Mouse (Mus musculus): ENCODE data around the gene Enpp6.
"Not testable (repeated sequence)": the region's sequence is repeated elsewhere in the genome, so short reads cannot be mapped to it uniquely, and the experiment has no call there.

The Enpp6 gene

GRCm38 (mm10) chr8:46995931-46996664 is 9.4 kb downstream of the Enpp6 start:
- no peak for DNase-seq (ENCODE audit: low read depth, low spot score)

GRCm38 (mm10) chr8:47005676-47006075 is 19.0 kb downstream of the Enpp6 start:
- no peak for DNase-seq (ENCODE audit: low read depth, low spot score)

- DNase-seq (ENCODE audit: low read depth, low spot score): no peak
Measured at GRCm38 (mm10) chr8:47006785-47007184, 20.1 kb downstream of the Enpp6 start.

GRCm38 (mm10) chr8:47008220-47008773 is 21.6 kb downstream of the Enpp6 start:
- no peak for DNase-seq (ENCODE audit: low read depth, low spot score)

- DNase-seq (ENCODE audit: low read depth, low spot score): peak; percentile 65
Measured at GRCm38 (mm10) chr8:47016268-47016946, 29.7 kb downstream of the Enpp6 start.

- DNase-seq (ENCODE audit: low read depth, low spot score): no peak
Measured at GRCm38 (mm10) chr8:47021135-47021555, 34.5 kb downstream of the Enpp6 start.

GRCm38 (mm10) chr8:47024612-47025011 is 37.9 kb downstream of the Enpp6 start:
- no peak for DNase-seq (ENCODE audit: low read depth, low spot score)

- no peak for DNase-seq (ENCODE audit: low read depth, low spot score)
Measured at GRCm38 (mm10) chr8:47026841-47027490, 40.3 kb downstream of the Enpp6 start.

GRCm38 (mm10) chr8:47028474-47028873 is 41.8 kb downstream of the Enpp6 start:
- no peak for DNase-seq (ENCODE audit: low read depth, low spot score)

GRCm38 (mm10) chr8:47030321-47030720 is 43.6 kb downstream of the Enpp6 start:
- DNase-seq (ENCODE audit: low read depth, low spot score): no peak

GRCm38 (mm10) chr8:47032081-47032480 is 45.4 kb downstream of the Enpp6 start:
- no peak for DNase-seq (ENCODE audit: low read depth, low spot score)

GRCm38 (mm10) chr8:47033976-47034375 is 47.3 kb downstream of the Enpp6 start:
- DNase-seq (ENCODE audit: low read depth, low spot score): no peak

GRCm38 (mm10) chr8:47036501-47036900 is 49.8 kb downstream of the Enpp6 start:
- DNase-seq (ENCODE audit: low read depth, low spot score): no peak

GRCm38 (mm10) chr8:47037405-47037804 is 50.7 kb downstream of the Enpp6 start:
- DNase-seq (ENCODE audit: low read depth, low spot score): no peak

- DNase-seq (ENCODE audit: low read depth, low spot score): not testable (repeated sequence)
Measured at GRCm38 (mm10) chr8:47040215-47040614, 53.5 kb downstream of the Enpp6 start.

GRCm38 (mm10) chr8:47046340-47046739 is 59.7 kb downstream of the Enpp6 start:
- no peak for DNase-seq (ENCODE audit: low read depth, low spot score)

GRCm38 (mm10) chr8:47047146-47047545 is 60.5 kb downstream of the Enpp6 start:
- DNase-seq (ENCODE audit: low read depth, low spot score): no peak

- DNase-seq (ENCODE audit: low read depth, low spot score): no peak
Measured at GRCm38 (mm10) chr8:47048584-47048983, 61.9 kb downstream of the Enpp6 start.

- DNase-seq (ENCODE audit: low read depth, low spot score): no peak
Measured at GRCm38 (mm10) chr8:47052643-47053042, 66.0 kb downstream of the Enpp6 start.

GRCm38 (mm10) chr8:47056086-47056485 is 69.4 kb downstream of the Enpp6 start:
- DNase-seq (ENCODE audit: low read depth, low spot score): no peak

- no peak for DNase-seq (ENCODE audit: low read depth, low spot score)
Measured at GRCm38 (mm10) chr8:47058526-47058925, 71.8 kb downstream of the Enpp6 start.

GRCm38 (mm10) chr8:47058971-47059370 is 72.3 kb downstream of the Enpp6 start:
- DNase-seq (ENCODE audit: low read depth, low spot score): no peak
